11 mouse cellular contexts compared by ENCODE assay signal in the genomic region with DNA sequence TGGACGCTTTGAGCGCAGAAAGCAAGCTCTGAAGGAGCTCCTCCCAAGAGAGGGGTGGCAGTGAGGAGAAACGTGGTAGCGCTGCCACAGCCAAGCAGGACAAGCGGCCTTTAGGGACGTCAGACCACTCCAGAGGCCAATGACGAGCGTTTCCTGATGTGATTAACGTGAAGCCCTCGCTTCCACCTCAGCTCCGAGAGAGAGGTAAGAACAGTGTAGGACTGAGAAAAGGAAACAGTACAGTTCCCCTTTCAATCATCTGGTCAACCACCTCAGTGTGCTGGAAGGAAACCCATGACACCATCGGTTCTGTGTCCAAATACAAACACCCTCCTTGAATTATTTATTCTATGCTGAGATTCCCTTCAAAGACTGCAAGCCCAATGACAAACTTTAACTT. TPM values are rescaled to one million over a fixed set of nuclear protein-coding genes. Genes with fewer than 3 reads are reported as not detected.
DNase-seq lines count a peak whose midpoint lies in the region; ATAC-seq and TF ChIP-seq lines count a peak whose summit lies in the region.
"Had no signal": no experiment of that assay in that cellular context is flagged by ENCODE, and none has a peak within 500 bp of the region (broad histone marks: within the 10 kb centered on the region; RNA-seq: fewer than 3 reads in every experiment).

No protein-coding gene starts in this region.

- no peak for TF ChIP-seq POLR2A in bone marrow, adult 2 months (IDR thresholded peaks at IDR 0.05; ENCODE audit: borderline replicate concordance, control insufficient read depth, low read depth, low read length)

- no peak for TF ChIP-seq EP300 in lung, postnatal 0 days (IDR thresholded peaks at IDR 0.05)

- no peaks in the 10 kb centered on the region for H3K9me3 ChIP-seq in heart, embryonic 13.5 days
- no peaks in the 10 kb centered on the region for H3K9me3 ChIP-seq in heart, embryonic 10.5 days
- no peaks in the 10 kb centered on the region for H3K9me3 ChIP-seq in lung, postnatal 0 days (ENCODE audit: low read length)
- H3K9me3 ChIP-seq in megakaryocyte, embryonic 14.5 days: no peaks in the 10 kb centered on the region

- no peak for ATAC-seq in heart, embryonic 13.5 days (ENCODE audit: extremely low read depth, insufficient number of reproducible peaks, low FRiP score, low TSS enrichment)
- ATAC-seq in lung, postnatal 0 days: no peak
- ATAC-seq: CD4-positive, CD25-positive, alpha-beta regulatory T cell, adult 4 months; inflammation-experienced regulatory T-cells, adult 6 months had no signal

- TF ChIP-seq CTCF in lung, postnatal 0 days (IDR thresholded peaks at IDR 0.05): no peak
- no peak for TF ChIP-seq CTCF in bone marrow, adult 2 months (IDR thresholded peaks at IDR 0.05; ENCODE audit: control insufficient read depth, insufficient read depth, low read length)

- H3K27me3 ChIP-seq in heart, embryonic 13.5 days (replicated peaks): no peaks in the 10 kb centered on the region
- H3K27me3 ChIP-seq in heart, embryonic 10.5 days (ENCODE audit: insufficient read depth, poor library complexity, severe bottlenecking): no peaks in the 10 kb centered on the region
- no peaks in the 10 kb centered on the region for H3K27me3 ChIP-seq in lung, postnatal 0 days (replicated peaks; ENCODE audit: insufficient read depth, low read length)
- no peaks in the 10 kb centered on the region for H3K27me3 ChIP-seq in megakaryocyte, embryonic 14.5 days (replicated peaks)

- H3K27ac ChIP-seq in heart, embryonic 13.5 days (replicated peaks): no peak overlapping the region; the same call in 1 of the 2 replicates
- no peak overlapping the region for H3K27ac ChIP-seq in heart, embryonic 10.5 days
- H3K27ac ChIP-seq in lung, postnatal 0 days (ENCODE audit: low read length): no peak overlapping the region
- peak overlapping the region; percentile 82 for H3K27ac ChIP-seq in bone marrow, adult 2 months (ENCODE audit: control insufficient read depth, insufficient read depth, low read depth, low read length, poor library complexity)

- H3K36me3 ChIP-seq in heart, embryonic 13.5 days: peaks cover 28% of the 10 kb centered on the region
- peaks cover 20% of the 10 kb centered on the region for H3K36me3 ChIP-seq in heart, embryonic 10.5 days
- H3K36me3 ChIP-seq in lung, postnatal 0 days (ENCODE audit: insufficient read depth, low read length): 0 out of 2 replicates have a peak, but pooled peaks cover 4% of the 10 kb centered on the region
- H3K36me3 ChIP-seq in megakaryocyte, embryonic 14.5 days (replicated peaks; ENCODE audit: low read length): peaks cover 26% of the 10 kb centered on the region

- H3K4me2 ChIP-seq in heart, embryonic 13.5 days: peak overlapping the region; percentile 83
- H3K4me2 ChIP-seq in lung, postnatal 0 days (replicated peaks; ENCODE audit: low read depth, low read length): 0 out of 2 replicates have a peak overlapping the region, but pooled peaks have one; percentile 9

- H3K4me1 ChIP-seq in heart, embryonic 13.5 days: peaks cover 71% of the 10 kb centered on the region
- peaks cover 47% of the 10 kb centered on the region for H3K4me1 ChIP-seq in heart, embryonic 10.5 days
- H3K4me1 ChIP-seq in lung, postnatal 0 days (ENCODE audit: insufficient read depth, low read depth, low read length): peaks cover 26% of the 10 kb centered on the region; the same call in 1 of the 2 replicates
- peaks cover 8% of the 10 kb centered on the region for H3K4me1 ChIP-seq in bone marrow, adult 2 months (ENCODE audit: control insufficient read depth, insufficient read depth, low read length)
- peaks cover 84% of the 10 kb centered on the region for H3K4me1 ChIP-seq in megakaryocyte, embryonic 14.5 days

- DNase-seq in heart, embryonic 10.5 days (ENCODE audit: low spot score): no peak
- DNase-seq in lung, postnatal 0 days (ENCODE audit: low spot score): peak; percentile 39
- no peak for DNase-seq in lung, postnatal 10 days
- DNase-seq in MN1 (ENCODE audit: low spot score): no peak
- DNase-seq in left cerebral cortex, postnatal 14 days (ENCODE audit: low spot score in 2 of 2): no peak
- DNase-seq: right cerebral cortex, adult 18-20 months had no signal

- WGBS in heart, embryonic 13.5 days: 44% methylated on average over 12 of the region's 12 CpGs
- WGBS in heart, embryonic 10.5 days: 46% methylated on average over 12 of the region's 12 CpGs
- WGBS in lung, postnatal 0 days: 28% methylated on average over 12 of the region's 12 CpGs
- WGBS in bone marrow, adult 2 months: 6% methylated on average over 12 of the region's 12 CpGs

- intact Hi-C loops in left cerebral cortex, postnatal 14 days (cut with DNase I): no loop called here

- peak overlapping the region; percentile 6; the same call in 1 of the 2 replicates for H3K4me3 ChIP-seq in heart, embryonic 13.5 days
- H3K4me3 ChIP-seq in heart, embryonic 10.5 days: no peak overlapping the region
- H3K4me3 ChIP-seq in lung, postnatal 0 days (ENCODE audit: low read depth, low read length): no peak overlapping the region
- peak overlapping the region; percentile 42 for H3K4me3 ChIP-seq in bone marrow, adult 2 months (replicated peaks; ENCODE audit: control insufficient read depth, low read depth, low read length)
- H3K4me3 ChIP-seq in megakaryocyte, embryonic 14.5 days (replicated peaks): peak overlapping the region; percentile 86

- no peak overlapping the region for H3K9ac ChIP-seq in heart, embryonic 13.5 days
- no peak overlapping the region for H3K9ac ChIP-seq in lung, postnatal 0 days (replicated peaks; ENCODE audit: low read depth)

RNA-seq across cellular contexts. Expression of gene Fam168b, which starts 3.6 kb away (rescaled TPM):
- polyA plus RNA-seq in heart, embryonic 13.5 days (2015; fragmentation: Nextera tagmentation; extraction: Ambion mirVana): 43.7 and 44.2 TPM in 2 replicates
- 66.7 and 73.6 TPM in 2 replicates for polyA plus RNA-seq in heart, embryonic 10.5 days (2016; fragmentation: Nextera tagmentation; extraction: Ambion mirVana)
- polyA plus RNA-seq in lung, postnatal 0 days (2015; fragmentation: Nextera tagmentation; extraction: Ambion mirVana): 29.3 and 31.8 TPM in 2 replicates
- 22.2 and 28.7 TPM in 2 replicates for polyA plus RNA-seq in bone marrow, adult 2 months (2011; ENCODE audit: insufficient read depth, insufficient read length, low replicate concordance, missing spikeins)
- polyA plus RNA-seq in megakaryocyte, embryonic 14.5 days (2012; ENCODE audit: insufficient read depth, low replicate concordance): 43.9 and 103 TPM in 2 replicates
- 100 to 1,000 TPM; 234 to 251 TPM for total RNA-seq in left cerebral cortex, postnatal 14 days (2021)

RNA-seq across cellular contexts. Expression of gene Plekhb2, which starts 10.5 kb away (rescaled TPM):
- polyA plus RNA-seq in heart, embryonic 13.5 days (2015; fragmentation: Nextera tagmentation; extraction: Ambion mirVana): 56.3 and 61.6 TPM in 2 replicates
- polyA plus RNA-seq in heart, embryonic 10.5 days (2016; fragmentation: Nextera tagmentation; extraction: Ambion mirVana): 37.8 and 65.1 TPM in 2 replicates
- polyA plus RNA-seq in lung, postnatal 0 days (2015; fragmentation: Nextera tagmentation; extraction: Ambion mirVana): 71.1 and 79.8 TPM in 2 replicates
- polyA plus RNA-seq in bone marrow, adult 2 months (2011; ENCODE audit: insufficient read depth, insufficient read length, low replicate concordance, missing spikeins): 57.1 and 61.9 TPM in 2 replicates
- 1.9 and 2.3 TPM in 2 replicates for polyA plus RNA-seq in megakaryocyte, embryonic 14.5 days (2012; ENCODE audit: insufficient read depth, low replicate concordance)
- 100 to 1,000 TPM; 202 to 226 TPM for total RNA-seq in left cerebral cortex, postnatal 14 days (2021)

Comparison
In these comparisons a context has a peak if more than half of its experiments do, and no peak if none do; other contexts are left out.
1. H3K4me3 ChIP-seq: peak in heart, embryonic 13.5 days (single experiment), bone marrow, adult 2 months (single experiment) and megakaryocyte, embryonic 14.5 days (single experiment); none in heart, embryonic 10.5 days (single experiment) and lung, postnatal 0 days (single experiment).
2. RNA of gene Plekhb2, which starts 10.5 kb away (polyA plus RNA-seq): 71.1 to 79.8 TPM in lung, postnatal 0 days, 57.1 to 61.9 TPM in bone marrow, adult 2 months, 56.3 to 61.6 TPM in heart, embryonic 13.5 days and 37.8 to 65.1 TPM in heart, embryonic 10.5 days; 1.9 to 2.3 TPM in megakaryocyte, embryonic 14.5 days; every median in the first group is over 10 times any median in the second.